Comparison of ENCODE assay signal across 16 mouse cellular contexts in genomic region chr3:36400657-36401056, GRCm38 (mm10).
A peak's percentile ranks its signal among the peaks of the same experiment; 100 is the strongest.
DNase-seq lines count a peak whose midpoint lies in the region; ATAC-seq and TF ChIP-seq lines count a peak whose summit lies in the region.
"Had no signal": no experiment of that assay in that cellular context is flagged by ENCODE, and none has a peak within 500 bp of the region (broad histone marks: within the 10 kb centered on the region; RNA-seq: fewer than 3 reads in every experiment).

No protein-coding gene starts in this region.

- no peaks in the 10 kb centered on the region for H3K27me3 ChIP-seq in heart, embryonic 12.5 days (replicated peaks)
- H3K27me3 ChIP-seq in lung, postnatal 0 days (replicated peaks; ENCODE audit: insufficient read depth, low read length), result no peaks in the 10 kb centered on the region
- H3K27me3 ChIP-seq: embryonic facial prominence, embryonic 13.5 days had no signal

- TF ChIP-seq EP300 in lung, postnatal 0 days (IDR thresholded peaks at IDR 0.05), result no peak

- no peak for TF ChIP-seq CTCF in left cerebral cortex, adult 2 months (IDR thresholded peaks at IDR 0.05)
- no peak for TF ChIP-seq CTCF in lung, postnatal 0 days (IDR thresholded peaks at IDR 0.05)

- intact Hi-C loops in left cerebral cortex, postnatal 4 days (cut with DNase I), result no loop called here
- intact Hi-C loops in left cerebral cortex, adult 2 months (cut with DNase I), result no loop called here

- no peak for ATAC-seq in heart, embryonic 12.5 days (ENCODE audit: insufficient number of reproducible peaks, low FRiP score)
- ATAC-seq in lung, postnatal 0 days, result peak; percentile 78

- DNase-seq in cerebellum, postnatal 10 days, result peak; percentile 13 to 15
- DNase-seq in cerebellum, adult 8-10 months, result no peak
- peak; percentile 35 to 38 for DNase-seq in heart, adult 18-20 months
- peak; percentile 10 for DNase-seq in left cerebral cortex, postnatal 4 days
- no peak for DNase-seq in left cerebral cortex, adult 2 months (ENCODE audit: extremely low spot score in 1 of 2, low spot score in 2 of 2)
- DNase-seq in lung, postnatal 0 days (ENCODE audit: low spot score), result peak; percentile 76
- DNase-seq in layer of hippocampus, postnatal 36 days, result no peak
- DNase-seq: adrenal gland, adult 2 months; cerebellum, postnatal 36 days; kidney, adult 2 months; right cerebral cortex, adult 18-20 months had no signal

- H3K36me3 ChIP-seq in heart, embryonic 12.5 days, result no peaks in the 10 kb centered on the region
- H3K36me3 ChIP-seq in lung, postnatal 0 days (ENCODE audit: insufficient read depth, low read length), result no peaks in the 10 kb centered on the region
- H3K36me3 ChIP-seq: embryonic facial prominence, embryonic 13.5 days had no signal

- no peak overlapping the region for H3K4me3 ChIP-seq in heart, embryonic 12.5 days
- no peak overlapping the region for H3K4me3 ChIP-seq in left cerebral cortex, adult 2 months
- no peak overlapping the region for H3K4me3 ChIP-seq in lung, postnatal 0 days (ENCODE audit: low read depth, low read length)
- H3K4me3 ChIP-seq: embryonic facial prominence, embryonic 13.5 days; layer of hippocampus, adult 2 months had no signal

- H3K4me2 ChIP-seq in heart, embryonic 12.5 days, result no peak overlapping the region
- H3K4me2 ChIP-seq in lung, postnatal 0 days (replicated peaks; ENCODE audit: low read depth, low read length), result no peak overlapping the region
- H3K4me2 ChIP-seq: embryonic facial prominence, embryonic 13.5 days; midbrain, embryonic 11.5 days had no signal

- H3K9ac ChIP-seq in heart, embryonic 12.5 days, result no peak overlapping the region
- H3K9ac ChIP-seq in lung, postnatal 0 days (replicated peaks; ENCODE audit: low read depth), result no peak overlapping the region
- H3K9ac ChIP-seq: embryonic facial prominence, embryonic 13.5 days; liver, embryonic 14.5 days had no signal

- no peak overlapping the region for H3K27ac ChIP-seq in heart, embryonic 12.5 days (ENCODE audit: poor library complexity, severe bottlenecking)
- no peak overlapping the region for H3K27ac ChIP-seq in left cerebral cortex, adult 2 months
- H3K27ac ChIP-seq in lung, postnatal 0 days (ENCODE audit: low read length), result no peak overlapping the region
- H3K27ac ChIP-seq: embryonic facial prominence, embryonic 13.5 days; layer of hippocampus, adult 2 months; liver, embryonic 14.5 days had no signal

- H3K9me3 ChIP-seq in heart, embryonic 12.5 days (replicated peaks), result no peaks in the 10 kb centered on the region
- no peaks in the 10 kb centered on the region for H3K9me3 ChIP-seq in lung, postnatal 0 days (ENCODE audit: low read length)
- H3K9me3 ChIP-seq: embryonic facial prominence, embryonic 13.5 days had no signal

- WGBS in heart, embryonic 12.5 days, result 72% methylated on average over 10 of the region's 10 CpGs
- 50% methylated on average over 10 of the region's 10 CpGs for WGBS in lung, postnatal 0 days

- H3K4me1 ChIP-seq in heart, embryonic 12.5 days (replicated peaks), result no peaks in the 10 kb centered on the region
- no peaks in the 10 kb centered on the region for H3K4me1 ChIP-seq in lung, postnatal 0 days (ENCODE audit: insufficient read depth, low read depth, low read length)
- H3K4me1 ChIP-seq: embryonic facial prominence, embryonic 13.5 days had no signal

Comparison
In these comparisons a context has a peak if more than half of its experiments do, and no peak if none do; other contexts are left out.
1. DNase-seq: peak in cerebellum, postnatal 10 days (2 of 2), heart, adult 18-20 months (2 of 2), left cerebral cortex, postnatal 4 days (single experiment) and lung, postnatal 0 days (single experiment); none in cerebellum, adult 8-10 months (single experiment), left cerebral cortex, adult 2 months (0 of 2) and layer of hippocampus, postnatal 36 days (0 of 2).